Mouse (Mus musculus) testis, adult 2 months (tissue): Measurements from ENCODE around the gene Derl2.

Source experiments
- CTCF ChIP-seq: fragments of 200-500 bp; IDR thresholded peaks from 2 replicates; pipeline ENCODE4 v1.5.1; 2012; ENCODE audit warnings: low read depth, mild to moderate bottlenecking, inconsistent platforms, low read length, moderate library complexity; ENCODE audit not compliant: control insufficient read depth, insufficient read depth, insufficient replicate concordance
- POLR2A ChIP-seq: fragments of 200-500 bp; IDR thresholded peaks from 2 replicates; pipeline ENCODE4 v1.6.1; 2012; ENCODE audit warnings: low read depth, mild to moderate bottlenecking, inconsistent platforms, low read length, moderate library complexity; ENCODE audit not compliant: control insufficient read depth

GRCm38 (mm10) chr11:71032491-71033162 is 13.0 kb upstream of the Derl2 start:
- TF ChIP-seq POLR2A (no peak), CTCF (no peak)
